Mouse (Mus musculus) brain, embryonic 14.5 days (tissue): ENCODE results near the gene Cdyl. TPM values are rescaled to one million over a fixed set of nuclear protein-coding genes. Genes with fewer than 3 reads are reported as not detected.

Experiments
- DNase-seq: peaks from one replicate; pipeline ENCODE4 v3.0.0-alpha.2; 2011; ENCODE audit warnings: low read depth
- CTCF ChIP-seq: fragments of 200-500 bp; IDR thresholded peaks from 2 replicates; pipeline ENCODE4 v1.5.1; 2012; ENCODE audit warnings: inconsistent platforms, mild to moderate bottlenecking, moderate library complexity, borderline replicate concordance; ENCODE audit not compliant: insufficient read depth, insufficient read length; ENCODE audit errors: extremely low read depth
- POLR2A ChIP-seq: fragments of 200-500 bp; IDR thresholded peaks from 2 replicates; pipeline ENCODE4 v1.6.1; 2012; ENCODE audit warnings: mild to moderate bottlenecking, inconsistent platforms, borderline replicate concordance; ENCODE audit not compliant: poor library complexity, insufficient read depth, insufficient read length, severe bottlenecking; ENCODE audit errors: extremely low read depth
- polyA plus RNA-seq: library from polyadenylated mRNA; depleted of rRNA; stranded (reverse); fragments of >200 nt; gene quantifications from 2 replicates; pipeline ENCODE4 v1.2.3, GENCODE M21; 2012

Gene Cdyl
- polyA plus RNA-seq, 1 experiment = 6.9 TPM

- TF ChIP-seq CTCF (no peak), POLR2A (no peak)
- DNase-seq = no peak
These were observed 9.3 kb upstream of the Cdyl start for GRCm38 (mm10) chr13:35650284-35650872.

- TF ChIP-seq CTCF (no peak), POLR2A (no peak)
- DNase-seq = no peak
These were observed 6.8 kb upstream of the Cdyl start for GRCm38 (mm10) chr13:35652851-35653250.

GRCm38 (mm10) chr13:35656853-35657252 is 2.8 kb upstream of the Cdyl start:
- no peak for DNase-seq
- TF ChIP-seq CTCF = no peak
- TF ChIP-seq POLR2A = no peak

GRCm38 (mm10) chr13:35665456-35665855 is 5.8 kb downstream of the Cdyl start:
- TF ChIP-seq CTCF = no peak
- no peak for TF ChIP-seq POLR2A
- DNase-seq = no peak

GRCm38 (mm10) chr13:35669910-35670469 is 10.4 kb downstream of the Cdyl start:
- no peak for DNase-seq
- TF ChIP-seq POLR2A = no peak
- TF ChIP-seq CTCF = no peak

- peak; percentile 57 for DNase-seq
These were observed 11.2 kb downstream of the Cdyl start for GRCm38 (mm10) chr13:35670875-35671274.

GRCm38 (mm10) chr13:35676921-35677320 is 17.3 kb downstream of the Cdyl start:
- no peak for TF ChIP-seq POLR2A
- no peak for TF ChIP-seq CTCF
- no peak for DNase-seq

More at GRCm38 (mm10) chr13:35670875-35671274, 11.2 kb downstream of the Cdyl start:
- TF ChIP-seq POLR2A (no peak), CTCF (no peak)

GRCm38 (mm10) chr13:35677433-35678051 is 17.9 kb downstream of the Cdyl start:
- TF ChIP-seq POLR2A (no peak), CTCF (no peak)
- DNase-seq = no peak

- no peak for TF ChIP-seq POLR2A
- no peak for TF ChIP-seq CTCF
- no peak for DNase-seq
These were observed 19.1 kb downstream of the Cdyl start for GRCm38 (mm10) chr13:35678691-35679090.

- no peak for DNase-seq
- TF ChIP-seq POLR2A (no peak), CTCF (no peak)
These were observed 21.7 kb downstream of the Cdyl start for GRCm38 (mm10) chr13:35681361-35681760.

- no peak for DNase-seq
- no peak for TF ChIP-seq CTCF
- TF ChIP-seq POLR2A = no peak
These were observed 26.6 kb downstream of the Cdyl start for GRCm38 (mm10) chr13:35686273-35686672.

GRCm38 (mm10) chr13:35689560-35689959 is 29.9 kb downstream of the Cdyl start:
- DNase-seq = no peak
- TF ChIP-seq CTCF = no peak
- no peak for TF ChIP-seq POLR2A

- no peak for DNase-seq
These were observed 58.0 kb downstream of the Cdyl start for GRCm38 (mm10) chr13:35717658-35718057.

GRCm38 (mm10) chr13:35719581-35719980 is 59.9 kb downstream of the Cdyl start:
- no peak for TF ChIP-seq POLR2A
- no peak for TF ChIP-seq CTCF
- no peak for DNase-seq

More at GRCm38 (mm10) chr13:35717658-35718057, 58.0 kb downstream of the Cdyl start:
- TF ChIP-seq CTCF (no peak), POLR2A (no peak)

GRCm38 (mm10) chr13:35723073-35723472 is 63.4 kb downstream of the Cdyl start:
- TF ChIP-seq CTCF = no peak
- no peak for TF ChIP-seq POLR2A
- no peak for DNase-seq

- TF ChIP-seq CTCF = no peak
- TF ChIP-seq POLR2A = no peak
- DNase-seq = no peak
These were observed 66.4 kb downstream of the Cdyl start for GRCm38 (mm10) chr13:35726025-35726424.
